Mouse (Mus musculus) myocyte (in vitro differentiated cells): ENCODE results near the gene Olfr353.

Experiments
- CEBPB ChIP-seq: IDR thresholded peaks from 2 replicates; pipeline ENCODE4 v1.6.1; 2011; ENCODE audit warnings: mild to moderate bottlenecking, moderate library complexity; ENCODE audit not compliant: poor library complexity, insufficient read depth, severe bottlenecking
- E2F4 ChIP-seq: IDR thresholded peaks from one replicate; pipeline ENCODE4 v1.6.1; 2011; ENCODE audit warnings: mild to moderate bottlenecking, control low read depth, moderate library complexity; ENCODE audit not compliant: insufficient read depth
- MYOD1 ChIP-seq, 3 experiments: IDR thresholded peaks; one replicate each; pipeline ENCODE4 v1.6.1; 2011; ENCODE audit warnings: control low read depth in 2 of 3, low read depth in 2 of 3, mild to moderate bottlenecking in 2 of 3, moderate library complexity in 1 of 3; ENCODE audit not compliant: insufficient read length in 2 of 3, control insufficient read depth in 1 of 3
- MYOG ChIP-seq, 3 experiments: IDR thresholded peaks; one replicate each; pipeline ENCODE4 v1.6.1; 2011; ENCODE audit warnings: control low read depth in 2 of 3, low read depth in 2 of 3, mild to moderate bottlenecking in 2 of 3; ENCODE audit not compliant: insufficient read length in 2 of 3, control insufficient read depth in 1 of 3, insufficient read depth in 1 of 3
- POLR2A ChIP-seq: IDR thresholded peaks from one replicate; pipeline ENCODE4 v1.6.1; 2011; ENCODE audit warnings: low read depth, mild to moderate bottlenecking, control low read depth, moderate library complexity; ENCODE audit not compliant: insufficient read length
- POLR2AphosphoS2 ChIP-seq: IDR thresholded peaks from one replicate; pipeline ENCODE4 v1.6.1; 2011; ENCODE audit warnings: low read depth, control low read depth; ENCODE audit not compliant: insufficient read length
- TCF12 ChIP-seq: IDR thresholded peaks from one replicate; pipeline ENCODE4 v1.6.1; 2011; ENCODE audit warnings: mild to moderate bottlenecking, control low read depth; ENCODE audit not compliant: poor library complexity, insufficient read depth, severe bottlenecking
- TCF3 ChIP-seq: IDR thresholded peaks from one replicate; pipeline ENCODE4 v1.6.1; 2011; ENCODE audit warnings: low read depth, control low read depth; ENCODE audit not compliant: insufficient read length
- USF1 ChIP-seq: IDR thresholded peaks from one replicate; pipeline ENCODE4 v1.6.1; 2011; ENCODE audit warnings: low read depth, mild to moderate bottlenecking, control low read depth, moderate library complexity

DNA sequence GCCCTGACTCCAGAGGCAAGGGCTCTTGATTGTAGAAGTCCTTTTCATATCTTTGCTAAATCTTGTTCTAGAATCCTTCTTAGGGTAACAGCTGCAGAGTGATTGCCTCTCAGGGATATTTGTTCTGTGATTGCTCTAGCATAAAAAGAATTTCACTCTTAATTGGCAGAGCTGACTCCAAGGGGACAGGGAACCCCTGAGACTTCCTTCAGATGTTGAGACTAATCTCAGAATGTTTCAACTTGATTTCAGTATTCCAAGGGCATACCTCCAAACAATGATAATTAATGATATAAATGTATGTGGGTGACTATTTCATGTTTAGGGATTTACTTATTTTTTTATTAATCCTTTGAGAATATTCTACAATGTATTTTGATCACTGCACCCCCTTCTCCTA lies 36.1 kb upstream of the Olfr353 start, which contains the start of gene Olfr355:
- TF ChIP-seq POLR2AphosphoS2 (no peak), CEBPB (no peak), E2F4 (no peak), TCF3 (no peak), POLR2A (no peak), MYOG (IDR thresholded peaks at IDR 0.05; ENCODE audit: control insufficient read depth in 1 of 3, insufficient read depth in 1 of 3, insufficient read length in 2 of 3, low read depth in 2 of 3) (no peak), USF1 (no peak), TCF12 (no peak), MYOD1 (IDR thresholded peaks at IDR 0.05; ENCODE audit: control insufficient read depth in 1 of 3, insufficient read length in 2 of 3, low read depth in 2 of 3) (no peak)
